Mouse (Mus musculus) lung, embryonic 15.5 days (tissue): ENCODE data around the gene Snorc. TPM values are rescaled to one million over a fixed set of nuclear protein-coding genes. Genes with fewer than 3 reads are reported as not detected.

Experiments
- ATAC-seq: fragments of 200-750 bp; cut with Nextera tagmentation; 2 replicates; pipeline ENCODE4 v1.8.0; 2017; ENCODE audit warnings: moderate number of reproducible peaks, borderline replicate concordance; ENCODE audit not compliant: low FRiP score, low TSS enrichment; ENCODE audit errors: extremely low read depth
- H3K27ac ChIP-seq: fragments of 300-500 bp; sonication (generic); 2 replicates; pipeline ENCODE4 v1.5.1; 2015; ENCODE audit warnings: moderate library complexity, mild to moderate bottlenecking, inconsistent platforms
- H3K27me3 ChIP-seq: fragments of 300-500 bp; sonication (generic); 2 replicates; pipeline ENCODE4 v1.6.1; 2015; ENCODE audit warnings: inconsistent platforms
- H3K36me3 ChIP-seq: fragments of 300-500 bp; sonication (generic); 2 replicates; pipeline ENCODE4 v1.6.1; 2015; ENCODE audit warnings: inconsistent platforms
- H3K4me1 ChIP-seq: fragments of 300-500 bp; sonication (generic); 2 replicates; pipeline ENCODE4 v1.6.1; 2015; ENCODE audit warnings: inconsistent platforms
- H3K4me2 ChIP-seq: fragments of 300-500 bp; sonication (generic); 2 replicates; pipeline ENCODE4 v1.6.1; 2015; ENCODE audit warnings: inconsistent platforms, mild to moderate bottlenecking, moderate library complexity
- H3K4me3 ChIP-seq: fragments of 300-500 bp; sonication (generic); 2 replicates; pipeline ENCODE4 v1.5.1; 2015; ENCODE audit warnings: mild to moderate bottlenecking, inconsistent platforms
- H3K9ac ChIP-seq: fragments of 300-500 bp; sonication (generic); 2 replicates; pipeline ENCODE4 v1.6.1; 2015; ENCODE audit warnings: inconsistent platforms
- H3K9me3 ChIP-seq: fragments of 300-500 bp; sonication (generic); 2 replicates; pipeline ENCODE4 v1.6.1; 2016; ENCODE audit warnings: inconsistent platforms
- WGBS: fragments of 180-500 bp; shearing (Covaris S2); methylation state at CpG from one replicate; pipeline ENCODE4 v1.1.7; 2015; 5-methylcytosine and 5-hydroxymethylcytosine counted together
- polyA plus RNA-seq: library from polyadenylated mRNA; unstranded; fragments of >200 nt; fragmentation: Nextera tagmentation; extraction: Ambion mirVana; gene quantifications from 2 replicates; pipeline ENCODE4 v1.2.1, GENCODE M21; 2015

The Snorc gene
- polyA plus RNA-seq, 1 experiment from 2014 or later, result not detected

DNA sequence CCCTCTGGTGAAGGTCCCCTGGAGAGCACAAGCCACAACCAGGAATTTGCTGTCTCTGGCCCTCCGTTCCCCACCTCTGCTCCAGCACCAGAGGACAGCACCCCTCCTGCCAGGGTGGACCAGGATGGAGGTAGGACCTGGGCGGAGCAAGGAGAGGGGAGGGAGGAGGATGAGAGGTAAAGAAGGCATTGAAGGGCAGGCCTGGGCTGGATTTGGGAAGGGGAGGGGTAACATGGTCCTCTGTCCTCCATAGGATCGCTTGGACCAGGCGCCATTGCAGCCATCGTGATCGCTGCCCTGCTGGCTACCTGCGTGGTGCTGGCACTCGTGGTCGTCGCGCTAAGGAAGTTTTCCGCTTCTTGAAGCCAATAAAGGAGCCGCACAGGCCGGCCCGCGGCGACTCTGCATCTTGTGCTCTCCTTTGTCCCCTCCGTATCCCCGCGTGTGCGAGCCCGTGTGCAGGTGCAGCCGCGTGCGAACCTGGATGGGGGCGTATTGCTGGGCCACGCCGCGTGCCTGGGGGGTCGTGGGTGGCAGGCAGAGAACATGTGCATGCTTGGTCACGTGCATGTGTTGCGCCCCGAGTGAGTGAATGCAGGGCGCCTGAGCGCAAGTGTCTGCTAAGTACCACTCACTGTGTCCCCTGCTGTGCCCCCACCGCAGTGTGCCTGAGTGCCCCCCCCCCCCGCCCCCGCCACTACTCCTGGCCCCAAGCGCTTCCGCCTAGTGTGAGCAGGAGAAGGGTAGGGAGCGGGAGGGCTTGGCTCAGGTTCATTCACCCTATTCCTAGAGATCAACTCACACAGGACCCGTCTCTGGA, 5.2 kb downstream of the Snorc start:
- peaks cover 37% of the 10 kb centered on the region for H3K27me3 ChIP-seq
- no peaks in the 10 kb centered on the region for H3K36me3 ChIP-seq
- H3K4me1 ChIP-seq, result peaks cover 4% of the 10 kb centered on the region; the same call in 1 of the 2 replicates
- H3K9me3 ChIP-seq, result no peaks in the 10 kb centered on the region
- WGBS, result under 1% methylated on average over 42 of the region's 42 CpGs
- peak overlapping the region; percentile 19 for H3K4me3 ChIP-seq
- H3K4me2 ChIP-seq, result peak overlapping the region; percentile 50
- ATAC-seq, result peak; percentile 24; the same call in 1 of the 2 replicates
- H3K9ac ChIP-seq, result no peak overlapping the region
- H3K27ac ChIP-seq, result no peak overlapping the region

DNA sequence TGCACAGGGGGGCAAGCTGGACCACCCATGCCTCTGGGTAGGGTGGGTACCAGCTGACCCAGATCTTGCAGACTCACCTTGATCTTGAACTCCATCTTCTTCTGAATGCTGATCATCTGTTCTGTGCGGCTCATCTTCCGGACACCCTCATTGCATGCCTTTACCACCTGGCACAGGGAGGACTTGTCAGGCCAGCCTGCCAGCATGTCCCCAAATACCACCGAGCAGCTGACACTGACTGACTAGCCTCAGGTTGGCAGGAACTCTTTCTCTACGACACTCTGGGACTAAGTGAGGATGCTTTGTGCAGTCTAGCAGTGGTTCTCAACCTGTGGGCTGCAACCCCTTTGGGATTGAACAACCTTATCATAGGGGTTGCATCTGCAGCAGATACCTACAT, 12.5 kb downstream of the Snorc start:
- ATAC-seq, result no peak
- Histone ChIP-seq H3K9me3 (no peaks in the 10 kb centered on the region), H3K27ac (no peak overlapping the region), H3K4me2 (no peak overlapping the region), H3K9ac (no peak overlapping the region), H3K36me3 (no peaks in the 10 kb centered on the region), H3K27me3 (no peaks in the 10 kb centered on the region), H3K4me1 (no peaks in the 10 kb centered on the region), H3K4me3 (no peak overlapping the region)
- 74% methylated on average over 4 of the region's 4 CpGs for WGBS

- H3K4me2 ChIP-seq, result no peak overlapping the region
These were observed 16.3 kb downstream of the Snorc start for GRCm38 (mm10) chr1:87486386-87486785.

DNA sequence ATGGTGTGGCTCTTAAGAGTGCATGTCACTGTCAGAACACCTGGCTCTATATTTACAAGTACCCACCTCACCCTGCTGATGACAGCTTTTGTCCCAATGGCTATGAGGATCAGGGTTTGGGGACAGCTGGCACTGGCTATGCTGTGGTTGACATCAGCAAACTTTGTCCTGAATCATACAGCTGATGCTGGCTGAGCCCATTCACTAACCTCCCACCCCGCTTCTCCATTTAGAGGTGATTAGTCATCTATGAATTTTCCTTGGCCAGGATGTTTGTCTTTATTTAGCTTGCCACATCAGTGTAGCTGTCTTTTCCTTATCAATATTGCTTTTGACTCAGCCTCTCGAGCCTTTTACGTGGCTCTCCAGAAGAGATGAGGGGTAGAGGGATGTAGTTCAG, 22.2 kb downstream of the Snorc start:
- H3K4me1 ChIP-seq, result no peaks in the 10 kb centered on the region
- no peak overlapping the region for H3K4me3 ChIP-seq
- no peaks in the 10 kb centered on the region for H3K36me3 ChIP-seq
- no peak overlapping the region for H3K4me2 ChIP-seq
- H3K27me3 ChIP-seq, result no peaks in the 10 kb centered on the region
- no peak overlapping the region for H3K9ac ChIP-seq
- no peak overlapping the region for H3K27ac ChIP-seq
- ATAC-seq, result no peak
- H3K9me3 ChIP-seq, result no peaks in the 10 kb centered on the region
- 64% methylated on average over 3 of the region's 3 CpGs for WGBS

More at GRCm38 (mm10) chr1:87486386-87486785, 16.3 kb downstream of the Snorc start:
- Histone ChIP-seq H3K4me3 (no peak overlapping the region), H3K27me3 (no peaks in the 10 kb centered on the region), H3K27ac (no peak overlapping the region), H3K4me1 (no peaks in the 10 kb centered on the region), H3K9me3 (no peaks in the 10 kb centered on the region), H3K36me3 (no peaks in the 10 kb centered on the region), H3K9ac (no peak overlapping the region)
- no peak for ATAC-seq
- 39% methylated on average over 6 of the region's 6 CpGs for WGBS

DNA sequence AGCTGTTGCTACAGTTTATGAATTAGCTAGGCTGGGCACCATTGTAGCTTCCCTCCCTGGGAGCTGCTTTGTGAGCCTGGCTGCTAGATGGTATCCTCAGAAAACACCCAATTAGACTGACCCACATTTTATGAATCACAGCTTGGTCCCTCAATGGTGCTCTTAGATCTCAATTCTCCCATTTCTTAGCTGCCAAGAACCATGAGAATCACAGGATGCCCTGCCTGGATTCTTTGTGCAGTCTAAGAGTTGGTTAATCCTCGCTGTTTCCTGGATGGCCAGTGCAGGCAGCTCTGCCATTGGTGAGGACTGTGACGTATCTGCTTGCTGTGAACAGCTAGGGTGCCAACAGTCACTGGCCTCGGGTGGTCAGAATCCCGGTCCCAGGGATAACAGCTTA, 23.5 kb downstream of the Snorc start:
- H3K9ac ChIP-seq, result no peak overlapping the region
- no peak overlapping the region for H3K27ac ChIP-seq
- no peaks in the 10 kb centered on the region for H3K9me3 ChIP-seq
- H3K27me3 ChIP-seq, result no peaks in the 10 kb centered on the region
- H3K4me3 ChIP-seq, result no peak overlapping the region
- ATAC-seq, result no peak
- H3K36me3 ChIP-seq, result no peaks in the 10 kb centered on the region
- H3K4me1 ChIP-seq, result no peaks in the 10 kb centered on the region
- no peak overlapping the region for H3K4me2 ChIP-seq
- 55% methylated on average over 4 of the region's 4 CpGs for WGBS

GRCm38 (mm10) chr1:87505524-87505923, 35.5 kb downstream of the Snorc start:
- peaks cover 17% of the 10 kb centered on the region for H3K4me1 ChIP-seq
- no peaks in the 10 kb centered on the region for H3K36me3 ChIP-seq
- ATAC-seq, result no peak
- 83% methylated on average over 4 of the region's 4 CpGs for WGBS
- H3K4me3 ChIP-seq, result no peak overlapping the region
- no peak overlapping the region for H3K9ac ChIP-seq
- H3K27me3 ChIP-seq, result peaks cover 29% of the 10 kb centered on the region
- no peak overlapping the region for H3K4me2 ChIP-seq
- H3K27ac ChIP-seq, result no peak overlapping the region
- H3K9me3 ChIP-seq, result no peaks in the 10 kb centered on the region

GRCm38 (mm10) chr1:87507857-87508256, 37.8 kb downstream of the Snorc start:
- WGBS, result 57% methylated on average over 6 of the region's 6 CpGs

DNA sequence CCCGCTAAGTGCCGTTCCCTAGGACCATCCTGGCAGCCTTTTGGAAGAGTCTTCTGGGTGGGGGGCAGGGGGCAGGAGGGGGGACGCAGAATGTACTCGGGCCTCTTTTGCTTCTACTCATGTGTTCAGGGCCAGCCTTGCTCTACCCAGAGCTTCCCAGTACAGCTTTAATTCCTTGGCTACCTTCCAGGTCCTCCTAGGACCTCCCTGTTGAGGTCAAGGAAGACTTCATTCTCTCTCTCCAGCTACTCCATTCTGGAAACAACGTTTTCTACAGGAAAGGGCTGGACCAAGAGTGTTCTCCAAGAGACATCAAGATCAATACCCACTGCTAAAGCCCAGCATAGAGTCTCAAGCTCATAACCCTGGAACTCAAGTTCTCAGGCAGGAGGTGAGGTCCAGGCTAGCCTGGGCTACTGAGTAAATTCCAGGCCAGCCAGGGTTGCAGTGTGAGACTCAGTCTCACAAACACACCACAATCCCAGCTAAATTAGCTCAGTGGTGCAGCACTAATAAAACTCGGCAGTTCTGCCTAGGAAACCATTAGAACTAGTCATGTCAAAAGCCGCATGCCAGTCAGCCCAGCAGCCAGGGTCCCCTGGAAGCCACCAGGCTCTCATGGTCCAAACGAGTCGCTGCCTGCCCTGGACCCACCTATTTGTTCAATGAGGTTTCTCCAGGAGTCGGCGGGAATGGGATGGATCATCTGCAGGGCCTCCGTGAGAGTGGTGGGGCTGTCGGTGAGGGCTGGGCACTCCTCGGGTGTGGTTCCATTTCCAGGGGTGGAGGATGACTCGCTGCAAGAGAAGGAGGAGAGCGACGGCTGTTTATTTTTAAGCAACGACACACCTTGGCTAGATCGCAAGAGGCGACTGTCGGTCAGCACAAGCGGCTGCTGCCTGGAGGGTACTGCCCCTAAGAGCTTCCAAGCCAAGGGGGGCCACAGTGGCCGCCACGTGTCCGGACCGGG, 38.8 kb downstream of the Snorc start:
- Histone ChIP-seq H3K4me2 (peak overlapping the region; percentile 99), H3K4me1 (peaks cover 17% of the 10 kb centered on the region), H3K9ac (peak overlapping the region; percentile 41; the same call in 1 of the 2 replicates), H3K27me3 (peaks cover 47% of the 10 kb centered on the region), H3K4me3 (peak overlapping the region; percentile 61), H3K27ac (no peak overlapping the region), H3K36me3 (no peaks in the 10 kb centered on the region), H3K9me3 (no peaks in the 10 kb centered on the region)
- ATAC-seq, result 0 out of 2 replicates have a peak, but pooled peaks have one; percentile 10
- WGBS, result 16% methylated on average over 26 of the region's 26 CpGs

More at GRCm38 (mm10) chr1:87507857-87508256, 37.8 kb downstream of the Snorc start:
- Histone ChIP-seq H3K4me2 (no peak overlapping the region), H3K4me1 (peaks cover 17% of the 10 kb centered on the region), H3K9me3 (no peaks in the 10 kb centered on the region), H3K9ac (no peak overlapping the region), H3K36me3 (no peaks in the 10 kb centered on the region), H3K27me3 (peaks cover 47% of the 10 kb centered on the region), H3K27ac (no peak overlapping the region), H3K4me3 (no peak overlapping the region)
- no peak for ATAC-seq

- ATAC-seq, result peak; percentile 37; the same call in 1 of the 2 replicates
- Histone ChIP-seq H3K27ac (no peak within 1 kb of the TSS), H3K9ac (peak within 1 kb of the TSS; percentile 41), H3K4me1 (peaks cover 17% of the 10 kb centered on the region), H3K36me3 (no peaks in the 10 kb centered on the region), H3K4me3 (peak within 1 kb of the TSS; percentile 61), H3K27me3 (peaks cover 47% of the 10 kb centered on the region), H3K4me2 (peak within 1 kb of the TSS; percentile 99), H3K9me3 (no peaks in the 10 kb centered on the region)
- WGBS, result under 1% methylated on average over 56 of the region's 56 CpGs
These were observed 39.6 kb downstream of the Snorc start, which contains the start of gene Neu2 for GRCm38 (mm10) chr1:87509561-87510165. Gene Neu2, plus strand, starts transcription at chr1:87509889.

DNA sequence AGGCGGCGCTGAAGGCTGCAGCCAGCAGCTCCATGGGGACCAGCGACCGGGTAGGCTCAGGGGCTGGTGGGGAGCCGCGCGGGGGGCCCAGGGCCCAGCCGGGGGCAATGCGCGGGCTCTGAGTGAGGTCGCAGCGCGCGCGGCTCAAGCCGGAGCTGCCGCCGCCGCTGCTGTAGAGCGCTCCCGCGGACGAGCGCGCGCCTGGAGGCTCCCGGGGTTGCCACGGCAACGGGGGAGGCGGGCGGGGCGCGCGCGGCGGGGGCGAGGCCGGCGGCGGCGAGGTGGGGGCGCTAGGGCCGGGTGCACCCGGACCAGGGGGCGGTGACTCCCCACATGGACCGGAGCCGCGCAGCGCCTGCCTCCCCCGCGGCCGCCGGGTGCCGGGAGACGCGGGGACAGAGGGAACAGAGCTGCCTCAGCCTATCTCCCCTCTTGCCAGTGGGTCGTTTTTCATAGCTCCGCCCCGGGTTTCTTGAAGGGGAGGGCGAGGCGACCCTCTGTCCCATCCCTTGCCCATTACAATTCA, 40.2 kb downstream of the Snorc start:
- 1% methylated on average over 28 of the region's 61 CpGs for WGBS
- no peaks in the 10 kb centered on the region for H3K9me3 ChIP-seq
- ATAC-seq, result peak; percentile 79; the same call in 1 of the 2 replicates
- peak overlapping the region; percentile 61 for H3K4me3 ChIP-seq
- H3K27me3 ChIP-seq, result peaks cover 47% of the 10 kb centered on the region
- no peaks in the 10 kb centered on the region for H3K36me3 ChIP-seq
- peak overlapping the region; percentile 41 for H3K9ac ChIP-seq
- no peak overlapping the region for H3K27ac ChIP-seq
- H3K4me2 ChIP-seq, result peak overlapping the region; percentile 99
- H3K4me1 ChIP-seq, result peaks cover 17% of the 10 kb centered on the region

DNA sequence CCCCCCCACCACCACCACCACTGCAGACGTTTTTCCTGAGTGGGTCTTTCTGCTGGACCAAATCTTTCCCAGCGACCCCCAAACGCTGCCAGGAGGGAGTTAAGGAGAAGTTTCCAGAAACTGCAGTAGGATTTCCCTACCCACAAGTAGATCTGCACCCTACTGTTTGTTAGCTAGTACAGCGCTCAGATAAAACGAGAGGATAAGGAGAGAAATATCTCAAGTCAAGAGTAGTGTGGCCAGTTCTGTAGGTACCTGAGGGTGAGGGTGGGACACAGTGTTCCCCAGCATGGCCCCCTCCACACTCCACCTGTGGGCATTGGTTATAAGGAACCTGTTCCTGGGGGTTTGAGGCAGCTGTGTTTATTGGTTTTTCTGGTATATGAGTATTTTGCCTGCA, 40.8 kb downstream of the Snorc start:
- H3K4me3 ChIP-seq, result peak overlapping the region; percentile 61; the same call in 1 of the 2 replicates
- H3K27ac ChIP-seq, result no peak overlapping the region
- H3K4me2 ChIP-seq, result peak overlapping the region; percentile 99
- peaks cover 17% of the 10 kb centered on the region for H3K4me1 ChIP-seq
- H3K36me3 ChIP-seq, result no peaks in the 10 kb centered on the region
- no peaks in the 10 kb centered on the region for H3K9me3 ChIP-seq
- WGBS, result 19% methylated on average over 5 of the region's 5 CpGs
- H3K9ac ChIP-seq, result no peak overlapping the region
- ATAC-seq, result no peak
- H3K27me3 ChIP-seq, result peaks cover 47% of the 10 kb centered on the region
